In the genomic region with DNA sequence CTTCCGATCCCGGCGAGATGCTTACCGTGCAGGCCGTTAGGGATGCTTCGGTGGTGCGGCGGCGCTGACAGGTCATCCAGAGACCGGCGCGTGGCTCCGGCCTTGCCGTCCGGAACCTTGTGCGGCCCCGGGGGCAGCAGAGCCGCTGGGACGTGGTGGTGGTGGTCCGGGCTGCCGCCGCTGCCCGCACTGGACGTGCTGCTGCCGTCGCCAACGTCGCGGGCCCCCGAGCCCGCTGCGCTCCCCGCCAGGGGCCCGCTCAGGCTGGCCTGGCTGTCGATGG, we compare ENCODE assay signal across 8 mouse cellular contexts. TPM values are rescaled to one million over a fixed set of nuclear protein-coding genes. Genes with fewer than 3 reads are reported as not detected.
DNase-seq lines count a peak whose midpoint lies in the region; ATAC-seq and TF ChIP-seq lines count a peak whose summit lies in the region.

No protein-coding gene starts in this region.

- peak; percentile 23 to 27 for DNase-seq in thymus, adult 18-20 months
- no peak for DNase-seq in thymus, postnatal 14 days
- DNase-seq in stomach, postnatal 0 days (ENCODE audit: low spot score): no peak
- no peak for DNase-seq in urinary bladder, postnatal 36 days (ENCODE audit: low spot score in 2 of 2)
- DNase-seq in left cerebral cortex, postnatal 14 days (ENCODE audit: low spot score in 2 of 2): no peak

- H3K4me2 ChIP-seq in limb, embryonic 15.5 days: peak overlapping the region; percentile 96
- H3K4me2 ChIP-seq in stomach, postnatal 0 days (replicated peaks; ENCODE audit: low read depth): peak overlapping the region; percentile 81

- WGBS in limb, embryonic 15.5 days: under 1% methylated on average over 32 of the region's 35 CpGs
- 1% methylated on average over 28 of the region's 35 CpGs for WGBS in stomach, postnatal 0 days

- H3K4me1 ChIP-seq in erythroblast, embryonic 14.5 days (ENCODE audit: control insufficient read depth): peaks cover 48% of the 10 kb centered on the region
- H3K4me1 ChIP-seq in limb, embryonic 15.5 days: peaks cover 76% of the 10 kb centered on the region
- peaks cover 16% of the 10 kb centered on the region for H3K4me1 ChIP-seq in stomach, postnatal 0 days (replicated peaks; ENCODE audit: control insufficient read depth, insufficient read depth)

- intact Hi-C loops in left cerebral cortex, postnatal 14 days (cut with DNase I): loop anchor here (5.0 kb wide), 1 partner anchor 42 kb away; no protein-coding TSS in a partner anchor

- H3K9me3 ChIP-seq in erythroblast, embryonic 14.5 days (ENCODE audit: control insufficient read depth, low read length): peaks cover 6% of the 10 kb centered on the region; the same call in 1 of the 2 replicates
- no peaks in the 10 kb centered on the region for H3K9me3 ChIP-seq in limb, embryonic 15.5 days
- no peaks in the 10 kb centered on the region for H3K9me3 ChIP-seq in stomach, postnatal 0 days (ENCODE audit: control insufficient read depth, low read length)

- peak overlapping the region; percentile 59 for H3K9ac ChIP-seq in limb, embryonic 15.5 days
- peak overlapping the region; percentile 70 for H3K9ac ChIP-seq in stomach, postnatal 0 days (ENCODE audit: low read length)

- no peak for TF ChIP-seq EP300 in stomach, postnatal 0 days (optimal IDR thresholded peaks at IDR 0.05)

- no peak for ATAC-seq in erythroblast, adult 5-6 weeks (replicated peaks; ENCODE audit: low FRiP score, poor library complexity, severe bottlenecking)
- ATAC-seq in limb, embryonic 15.5 days (ENCODE audit: insufficient number of reproducible peaks, low FRiP score, low TSS enrichment, low read depth): no peak
- no peak for ATAC-seq in stomach, postnatal 0 days (ENCODE audit: low FRiP score, low TSS enrichment)

- H3K36me3 ChIP-seq in erythroblast, embryonic 14.5 days (ENCODE audit: control insufficient read depth): no peaks in the 10 kb centered on the region
- H3K36me3 ChIP-seq in limb, embryonic 15.5 days: no peaks in the 10 kb centered on the region
- no peaks in the 10 kb centered on the region for H3K36me3 ChIP-seq in stomach, postnatal 0 days (ENCODE audit: control insufficient read depth, insufficient read depth, low read length)

- peak overlapping the region; percentile 68 for H3K4me3 ChIP-seq in erythroblast, embryonic 14.5 days (replicated peaks)
- peak overlapping the region; percentile 79 for H3K4me3 ChIP-seq in limb, embryonic 15.5 days
- peak overlapping the region; percentile 66 for H3K4me3 ChIP-seq in stomach, postnatal 0 days (ENCODE audit: low read depth, low read length)

- no peak for TF ChIP-seq CTCF in stomach, postnatal 0 days (IDR thresholded peaks at IDR 0.05; ENCODE audit: low read depth)

- peak overlapping the region; percentile 71; the same call in 1 of the 2 replicates for H3K27ac ChIP-seq in limb, embryonic 15.5 days
- peak overlapping the region; percentile 78 for H3K27ac ChIP-seq in stomach, postnatal 0 days (replicated peaks)

- H3K27me3 ChIP-seq in erythroblast, embryonic 14.5 days (ENCODE audit: control insufficient read depth): peaks cover 78% of the 10 kb centered on the region
- no peaks in the 10 kb centered on the region; the same call in 1 of the 2 replicates for H3K27me3 ChIP-seq in limb, embryonic 15.5 days
- H3K27me3 ChIP-seq in stomach, postnatal 0 days (ENCODE audit: control insufficient read depth, insufficient read depth, low read length): no peaks in the 10 kb centered on the region

RNA-seq across cellular contexts. Expression of a gene that starts 1.0 kb away (rescaled TPM):
- 0.23 and 0.28 TPM in 2 replicates for polyA plus RNA-seq in erythroblast, embryonic 14.5 days (2012)
- total RNA-seq in erythroblast, adult 5-6 weeks (2015; ENCODE audit: low replicate concordance): 0.38 TPM in 1 of 2 replicates, not detected in the other
- total RNA-seq in erythroblast, adult 5-6 weeks (2017; ENCODE audit: low replicate concordance): 0.28 TPM in 1 of 2 replicates, not detected in the other
- 4.2 and 4.7 TPM in 2 replicates for polyA plus RNA-seq in limb, embryonic 15.5 days (2015; fragmentation: Nextera tagmentation; extraction: Ambion mirVana)
- polyA plus RNA-seq in stomach, postnatal 0 days (2015; fragmentation: Nextera tagmentation; extraction: Ambion mirVana): 6.7 and 7.0 TPM in 2 replicates
- total RNA-seq in left cerebral cortex, postnatal 14 days (2021): 10 to 100 TPM; 63.8 to 64.7 TPM

RNA-seq across cellular contexts. Expression of a gene that starts 31.8 kb away (rescaled TPM):
- not detected in 2 replicates for polyA plus RNA-seq in erythroblast, embryonic 14.5 days (2012)
- not detected in 2 replicates for total RNA-seq in erythroblast, adult 5-6 weeks (2015; ENCODE audit: low replicate concordance)
- total RNA-seq in erythroblast, adult 5-6 weeks (2017; ENCODE audit: low replicate concordance): not detected in 2 replicates
- 0.97 and 1.4 TPM in 2 replicates for polyA plus RNA-seq in limb, embryonic 15.5 days (2015; fragmentation: Nextera tagmentation; extraction: Ambion mirVana)
- 0.23 and 0.24 TPM in 2 replicates for polyA plus RNA-seq in stomach, postnatal 0 days (2015; fragmentation: Nextera tagmentation; extraction: Ambion mirVana)
- total RNA-seq in left cerebral cortex, postnatal 14 days (2021): 1 to 10 TPM; 6.4 to 8.5 TPM

RNA-seq across cellular contexts. Expression of a gene that starts 59.9 kb away (rescaled TPM):
- polyA plus RNA-seq in erythroblast, embryonic 14.5 days (2012): not detected in 2 replicates
- total RNA-seq in erythroblast, adult 5-6 weeks (2015; ENCODE audit: low replicate concordance): not detected in 2 replicates
- 0.84 TPM in 1 of 2 replicates, not detected in the other for total RNA-seq in erythroblast, adult 5-6 weeks (2017; ENCODE audit: low replicate concordance)
- polyA plus RNA-seq in limb, embryonic 15.5 days (2015; fragmentation: Nextera tagmentation; extraction: Ambion mirVana): 6.3 and 7.6 TPM in 2 replicates
- polyA plus RNA-seq in stomach, postnatal 0 days (2015; fragmentation: Nextera tagmentation; extraction: Ambion mirVana): 1.3 and 2.1 TPM in 2 replicates
- 100 to 1,000 TPM; 258 to 270 TPM for total RNA-seq in left cerebral cortex, postnatal 14 days (2021)

Comparison
In these comparisons a context has a peak if more than half of its experiments do, and no peak if none do; other contexts are left out.
1. DNase-seq: peak in thymus, adult 18-20 months (2 of 2); none in thymus, postnatal 14 days (single experiment), stomach, postnatal 0 days (single experiment), urinary bladder, postnatal 36 days (0 of 2) and left cerebral cortex, postnatal 14 days (0 of 2).
2. Peak in every context shown above with its lines, with median percentiles within 50 percentile points of each other: H3K4me3 ChIP-seq.